ENCODE assay signal across 7 mouse cellular contexts in genomic region chr3:116860333-116861222, GRCm38 (mm10). TPM values are rescaled to one million over a fixed set of nuclear protein-coding genes. Genes with fewer than 3 reads are reported as not detected.
DNase-seq lines count a peak whose midpoint lies in the region; ATAC-seq and TF ChIP-seq lines count a peak whose summit lies in the region.

No protein-coding gene starts in this region.

- no peak for TF ChIP-seq CTCF in C2C12 (IDR thresholded peaks at IDR 0.05; ENCODE audit: control insufficient read depth, insufficient read depth, insufficient read length)

- peaks cover 26% of the 10 kb centered on the region for H3K79me2 ChIP-seq in C2C12 (ENCODE audit: control insufficient read depth, insufficient read depth)

- 0 out of 2 replicates have a peak, but pooled peaks cover 3% of the 10 kb centered on the region for H3K4me1 ChIP-seq in forebrain, embryonic 15.5 days
- peaks cover 83% of the 10 kb centered on the region for H3K4me1 ChIP-seq in liver, embryonic 13.5 days (replicated peaks)

- H3K4me3 ChIP-seq in C2C12 (ENCODE audit: insufficient read depth, poor library complexity, severe bottlenecking), result peak overlapping the region; percentile 68
- H3K4me3 ChIP-seq in forebrain, embryonic 15.5 days, result peak overlapping the region; percentile 64; the same call in 1 of the 2 replicates
- peak overlapping the region; percentile 80 for H3K4me3 ChIP-seq in liver, embryonic 13.5 days (replicated peaks)

- no peak overlapping the region for H3ac ChIP-seq in C2C12 (ENCODE audit: control insufficient read depth, insufficient read length, low read depth)

- no peaks in the 10 kb centered on the region for H3K27me3 ChIP-seq in C2C12 (ENCODE audit: control insufficient read depth, insufficient read depth, insufficient read length)
- H3K27me3 ChIP-seq in forebrain, embryonic 15.5 days, result no peaks in the 10 kb centered on the region
- H3K27me3 ChIP-seq in liver, embryonic 13.5 days, result no peaks in the 10 kb centered on the region

- WGBS in forebrain, embryonic 15.5 days, result 73% methylated on average over 19 of the region's 19 CpGs
- 10% methylated on average over 19 of the region's 19 CpGs for whole genome bisulfite sequencing in liver, embryonic 13.5 days (ENCODE audit: insufficient replicate concordance)

- no peak overlapping the region for H3K27ac ChIP-seq in forebrain, embryonic 15.5 days (replicated peaks)
- peak overlapping the region; percentile 96 for H3K27ac ChIP-seq in liver, embryonic 13.5 days

- peak; percentile 87 for DNase-seq in 416B (ENCODE audit: low read depth)
- DNase-seq in liver, embryonic 13.5 days, result peak; percentile 48
- no peak for DNase-seq in frontal cortex, postnatal 14 days (ENCODE audit: low spot score in 2 of 2)
- no peak for DNase-seq in retina, postnatal 1 day
- DNase-seq in cerebellum, postnatal 14 days, result no peak

- H3K79me3 ChIP-seq in C2C12 (ENCODE audit: low read depth), result peaks cover 13% of the 10 kb centered on the region

- H3K9me3 ChIP-seq in forebrain, embryonic 15.5 days, result no peaks in the 10 kb centered on the region
- H3K9me3 ChIP-seq in liver, embryonic 13.5 days (replicated peaks), result no peaks in the 10 kb centered on the region

- H3K9ac ChIP-seq in forebrain, embryonic 15.5 days (replicated peaks), result no peak overlapping the region
- H3K9ac ChIP-seq in liver, embryonic 13.5 days, result peak overlapping the region; percentile 86

- peak; percentile 55; the same call in 1 of the 2 replicates for ATAC-seq in forebrain, embryonic 15.5 days (replicated peaks)
- ATAC-seq in liver, embryonic 13.5 days (ENCODE audit: low read depth), result peak; percentile 59

- peak overlapping the region; percentile 90 for H3K4me2 ChIP-seq in forebrain, embryonic 15.5 days (replicated peaks)
- H3K4me2 ChIP-seq in liver, embryonic 13.5 days, result peak overlapping the region; percentile 92

- no peaks in the 10 kb centered on the region for H3K36me3 ChIP-seq in C2C12 (ENCODE audit: control insufficient read depth, insufficient read depth)
- H3K36me3 ChIP-seq in forebrain, embryonic 15.5 days, result no peaks in the 10 kb centered on the region
- H3K36me3 ChIP-seq in liver, embryonic 13.5 days, result no peaks in the 10 kb centered on the region

TF ChIP-seq in C2C12, 6 proteins besides CTCF, POLR2A, EP300 and RAD21:
- TF ChIP-seq MAX (IDR thresholded peaks at IDR 0.05) (no peak), CEBPB (IDR thresholded peaks at IDR 0.05; ENCODE audit: low read depth) (peak; percentile 99)
TF ChIP-seq in C2C12: peak in this region for 1.

RNA-seq across cellular contexts. Expression of gene Frrs1, which starts 1.3 kb away (rescaled TPM):
- polyA plus RNA-seq in C2C12 (2012; fragmentation: generic; extraction: Trizol), result 13.1 TPM
- polyA plus RNA-seq in forebrain, embryonic 15.5 days (2015; fragmentation: Nextera tagmentation; extraction: Ambion mirVana), result 3.2 and 3.8 TPM in 2 replicates
- polyA plus RNA-seq in liver, embryonic 13.5 days (2015; fragmentation: Nextera tagmentation; extraction: Ambion mirVana), result 37.6 and 46.4 TPM in 2 replicates

RNA-seq across cellular contexts. Expression of gene Agl, which starts 52.6 kb away (rescaled TPM):
- polyA plus RNA-seq in C2C12 (2012; fragmentation: generic; extraction: Trizol), result 8.7 TPM
- 13.4 and 14.4 TPM in 2 replicates for polyA plus RNA-seq in forebrain, embryonic 15.5 days (2015; fragmentation: Nextera tagmentation; extraction: Ambion mirVana)
- polyA plus RNA-seq in liver, embryonic 13.5 days (2015; fragmentation: Nextera tagmentation; extraction: Ambion mirVana), result 4.4 and 6.0 TPM in 2 replicates

Comparison
In these comparisons a context has a peak if more than half of its experiments do, and no peak if none do; other contexts are left out.
1. DNase-seq: peak in 416B (single experiment) and liver, embryonic 13.5 days (single experiment); none in frontal cortex, postnatal 14 days (0 of 2), retina, postnatal 1 day (single experiment) and cerebellum, postnatal 14 days (0 of 2).
2. Peak in every context shown above with its lines, with median percentiles within 50 percentile points of each other: H3K4me3 ChIP-seq.